Mouse (Mus musculus): ENCODE measurements around the gene Dip2c.

The Dip2c gene

DNA sequence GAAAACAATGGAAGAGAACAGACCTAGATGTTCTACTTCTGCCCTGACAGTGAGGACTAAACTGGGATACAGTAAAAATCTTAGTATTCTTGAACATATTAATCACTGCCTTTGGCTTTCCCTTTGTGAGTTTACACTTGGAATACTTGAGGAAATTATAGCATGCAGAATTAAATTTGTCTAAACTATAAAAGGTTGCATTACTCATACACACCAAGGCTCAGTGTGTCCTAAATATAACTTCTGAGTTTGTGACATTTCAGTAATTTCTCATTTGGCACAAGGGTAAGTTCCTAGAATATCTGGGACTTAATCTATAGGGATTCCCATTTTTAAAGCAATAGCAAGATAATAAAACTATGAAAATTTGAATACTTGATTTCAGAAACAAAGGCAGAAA lies 262.2 kb downstream of the Dip2c start:
- DNase-seq (ENCODE audit: low spot score): no peak

DNA sequence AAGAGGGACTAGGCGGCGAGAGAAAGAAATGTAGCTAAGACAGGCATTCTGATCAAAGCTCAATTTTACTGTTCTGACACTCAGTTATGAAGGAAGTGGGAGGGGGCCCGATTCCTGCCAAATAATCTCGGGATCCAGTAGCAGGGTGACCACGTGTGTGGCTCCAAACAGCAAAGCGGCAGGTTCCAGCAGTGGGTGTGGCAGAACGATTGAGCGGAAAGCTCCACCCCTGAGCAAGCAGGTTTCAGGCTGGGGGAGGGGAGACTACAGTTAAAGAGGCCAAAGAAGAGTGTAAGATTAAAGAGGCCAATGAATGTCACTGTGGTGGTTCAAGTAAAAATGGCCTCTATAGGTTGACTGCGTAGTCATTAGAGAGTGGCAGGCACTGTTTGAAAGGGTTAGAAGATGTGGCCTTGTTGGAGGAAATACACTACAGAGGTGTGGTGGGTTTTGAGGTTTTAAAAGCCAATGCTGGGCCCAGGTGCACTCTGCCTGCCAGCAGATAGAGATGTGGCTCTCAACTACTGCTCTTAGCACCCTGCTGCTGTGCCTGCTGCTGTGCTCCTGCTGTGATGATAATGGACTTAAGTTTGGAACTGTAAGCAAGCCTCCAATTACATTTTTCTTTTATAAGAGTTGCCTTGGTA lies 271.5 kb downstream of the Dip2c start:
- no peak for DNase-seq (ENCODE audit: low spot score)

DNA sequence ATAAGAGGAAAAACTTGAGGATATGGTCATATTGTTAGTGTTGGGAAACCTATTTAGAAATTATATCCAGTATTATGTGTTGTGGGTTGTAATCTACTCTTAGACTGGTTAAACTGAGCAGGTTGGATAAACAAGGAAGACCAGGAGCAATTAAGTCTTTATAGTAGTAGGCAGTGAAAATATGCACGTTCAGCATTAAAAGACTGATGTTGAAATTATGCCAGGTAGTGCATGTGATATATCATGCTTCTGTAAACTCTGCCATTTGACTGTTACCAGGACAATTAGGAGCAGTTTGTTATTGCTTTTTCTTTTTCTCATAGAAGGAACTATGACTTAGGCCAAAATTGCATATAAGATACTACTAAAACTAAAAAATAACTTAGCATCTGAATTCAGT lies 285.8 kb downstream of the Dip2c start:
- no peak for DNase-seq (ENCODE audit: low spot score)

DNA sequence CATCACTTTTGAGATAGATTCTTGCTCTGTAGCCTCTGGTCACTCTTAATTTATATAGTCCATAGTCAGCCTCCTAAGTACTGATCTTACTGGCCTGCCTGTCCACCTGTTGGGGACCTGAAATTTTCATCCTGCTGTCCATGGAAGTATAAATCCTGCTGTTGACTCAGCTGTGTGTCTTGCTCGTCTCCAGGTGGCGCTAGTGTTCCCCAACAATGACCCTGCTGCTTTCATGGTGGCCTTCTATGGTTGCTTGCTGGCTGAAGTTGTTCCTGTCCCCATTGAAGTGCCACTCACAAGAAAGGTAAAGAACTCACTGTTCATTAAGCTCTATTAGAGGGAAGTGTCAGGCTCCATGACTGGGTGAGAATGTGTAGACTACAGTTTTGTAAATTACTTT lies 286.6 kb downstream of the Dip2c start:
- DNase-seq (ENCODE audit: low spot score): peak; percentile 61

DNA sequence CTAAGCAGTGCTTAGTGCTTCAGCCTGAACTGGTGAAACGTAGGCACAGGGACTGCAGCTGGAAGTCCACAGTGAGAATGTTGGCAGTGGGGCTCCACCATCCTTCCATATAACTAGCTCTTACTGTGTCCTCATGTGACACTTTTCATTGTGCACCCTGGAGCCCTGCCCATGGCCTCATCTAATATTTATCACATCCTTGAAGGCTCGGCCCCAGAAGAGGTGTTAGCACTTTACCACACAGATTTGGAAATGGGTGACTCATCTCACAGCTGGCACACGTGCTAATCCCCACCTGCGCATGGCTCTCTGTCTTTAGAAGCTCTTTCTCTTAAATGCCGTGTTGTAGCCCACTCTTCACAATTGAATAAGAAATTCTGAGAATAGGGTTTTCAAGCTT lies 292.5 kb downstream of the Dip2c start:
- no peak for DNase-seq (ENCODE audit: low spot score)

DNA sequence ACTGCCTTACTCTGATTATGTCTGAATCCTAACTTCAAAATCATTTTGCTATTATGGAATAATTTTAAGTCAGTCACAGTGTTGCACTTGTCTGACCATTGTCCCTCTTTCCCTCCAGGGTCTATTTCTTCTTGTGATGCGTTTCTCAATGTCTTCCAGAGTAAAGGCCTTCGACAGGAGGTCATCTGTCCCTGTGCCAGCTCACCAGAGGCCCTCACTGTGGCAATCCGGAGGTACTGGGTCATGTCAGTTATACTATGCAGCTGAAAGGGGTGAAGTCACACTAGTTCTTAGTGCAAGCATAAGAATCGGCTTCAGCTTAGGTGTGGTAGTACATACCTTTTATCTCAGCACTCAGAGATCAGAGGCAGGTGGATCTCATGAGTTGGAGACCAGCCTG lies 300.4 kb downstream of the Dip2c start:
- peak; percentile 52 for DNase-seq (ENCODE audit: low spot score)

DNA sequence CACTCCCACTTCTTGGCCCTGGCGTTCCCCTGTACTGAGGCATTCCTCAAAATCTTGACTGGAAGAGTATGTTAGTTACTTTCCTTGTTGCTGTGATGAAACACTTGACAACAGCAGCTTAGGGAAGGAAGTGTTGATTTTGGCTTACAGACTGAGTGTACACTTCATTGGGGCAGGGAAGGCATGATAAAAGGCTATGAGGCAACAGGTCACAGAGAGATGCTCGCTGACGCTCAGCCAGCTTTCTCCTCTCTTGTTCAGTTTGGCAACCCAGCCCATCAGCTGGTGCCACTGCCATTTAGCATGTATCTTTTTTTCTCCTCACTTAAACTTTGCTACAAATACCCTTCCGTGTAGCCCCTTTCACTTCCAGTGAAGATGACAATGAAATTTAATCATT lies 302.1 kb downstream of the Dip2c start:
- peak; percentile 94 for DNase-seq (ENCODE audit: low spot score)

DNA sequence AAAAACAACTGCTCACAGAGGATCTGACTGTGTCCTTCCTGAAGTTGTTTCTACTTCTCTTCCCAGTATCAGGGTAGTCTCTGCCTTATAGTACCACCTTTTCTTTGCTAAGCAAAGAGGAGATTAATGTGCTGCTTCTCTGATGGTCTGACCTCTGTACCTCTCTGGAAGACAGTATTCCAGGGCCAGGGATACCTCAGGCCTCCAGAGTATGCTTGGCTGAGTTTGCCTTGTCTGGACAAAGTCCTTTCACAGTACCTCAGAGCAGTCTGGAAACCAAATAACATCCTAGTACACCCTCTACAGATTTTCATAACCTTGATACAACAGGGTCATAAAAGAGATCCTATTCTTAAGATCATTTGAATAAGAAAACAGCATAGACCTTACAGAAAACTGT lies 305.5 kb downstream of the Dip2c start:
- DNase-seq (ENCODE audit: low spot score): no peak

DNA sequence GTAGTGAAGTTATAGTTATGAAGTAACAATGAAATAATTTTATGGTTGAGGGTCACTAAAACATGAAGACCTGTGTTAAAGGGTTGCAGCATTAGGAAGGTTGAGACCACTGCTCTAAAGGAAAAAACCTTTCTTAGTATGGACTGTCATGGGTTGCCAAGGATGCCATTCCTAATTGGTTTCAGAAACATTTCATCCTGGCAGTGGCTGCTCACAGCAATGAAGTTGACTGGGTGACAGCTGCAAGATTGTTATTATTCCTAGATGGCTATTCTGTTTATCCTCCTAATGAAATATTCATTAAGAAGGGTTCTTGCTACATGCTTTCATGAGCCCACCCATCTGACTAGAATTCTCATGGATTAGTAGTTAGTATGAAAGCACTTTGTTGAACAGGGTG lies 307.3 kb downstream of the Dip2c start:
- DNase-seq (ENCODE audit: low spot score): no peak

DNA sequence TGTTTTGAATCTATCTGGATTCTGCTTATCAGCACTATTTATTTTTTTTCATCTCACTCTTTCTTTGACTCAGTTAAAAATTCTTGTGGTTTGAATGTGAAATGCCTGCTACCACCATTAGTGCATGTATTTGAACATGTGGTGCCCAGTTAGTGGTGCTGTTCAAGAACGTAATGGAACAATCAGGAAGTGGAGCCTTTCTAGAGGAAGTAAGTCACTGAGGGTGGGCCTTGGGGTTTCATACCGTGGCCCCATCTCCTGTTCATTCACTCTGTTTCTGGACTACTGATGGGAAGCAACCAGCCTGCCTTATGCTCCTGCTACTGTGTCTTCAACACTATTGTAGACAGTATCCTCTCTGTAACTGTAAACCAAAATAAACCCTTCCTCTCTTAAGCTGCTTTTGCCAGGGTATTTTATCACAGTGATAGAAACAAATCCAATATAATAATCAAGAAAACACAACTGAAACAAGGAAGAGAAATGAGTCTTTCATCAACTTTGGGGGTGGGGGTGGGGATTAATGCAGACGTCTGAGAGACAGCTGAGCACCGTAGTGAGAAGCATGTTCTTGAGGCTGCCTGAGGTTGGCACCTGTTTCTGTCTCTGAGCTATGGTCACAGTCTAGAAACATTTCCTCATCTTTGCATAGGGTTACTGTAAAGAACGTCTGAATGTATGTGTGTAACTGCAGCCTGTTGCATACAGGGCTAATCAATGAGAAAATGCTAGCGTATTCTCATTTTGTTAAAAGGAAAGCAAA lies 323.2 kb downstream of the Dip2c start:
- DNase-seq (ENCODE audit: low spot score): no peak

DNA sequence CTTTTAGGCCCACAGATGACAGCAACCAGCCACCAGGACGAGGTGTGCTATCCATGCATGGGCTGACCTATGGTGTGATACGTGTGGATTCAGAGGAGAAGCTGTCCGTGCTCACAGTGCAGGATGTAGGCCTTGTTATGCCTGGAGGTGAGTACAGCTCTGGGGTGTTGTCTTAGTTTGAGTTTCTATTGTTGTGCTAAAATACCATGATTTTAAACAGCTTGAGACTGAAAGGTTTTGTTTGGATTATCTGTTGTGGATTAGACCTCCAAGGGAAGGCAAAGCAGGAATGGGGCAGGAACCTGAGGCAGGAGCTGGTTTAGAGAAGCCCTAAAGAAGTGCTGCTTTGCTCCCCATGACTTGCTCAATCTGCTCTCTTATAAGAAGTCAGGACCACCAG lies 325.0 kb downstream of the Dip2c start:
- DNase-seq (ENCODE audit: low spot score): no peak

DNA sequence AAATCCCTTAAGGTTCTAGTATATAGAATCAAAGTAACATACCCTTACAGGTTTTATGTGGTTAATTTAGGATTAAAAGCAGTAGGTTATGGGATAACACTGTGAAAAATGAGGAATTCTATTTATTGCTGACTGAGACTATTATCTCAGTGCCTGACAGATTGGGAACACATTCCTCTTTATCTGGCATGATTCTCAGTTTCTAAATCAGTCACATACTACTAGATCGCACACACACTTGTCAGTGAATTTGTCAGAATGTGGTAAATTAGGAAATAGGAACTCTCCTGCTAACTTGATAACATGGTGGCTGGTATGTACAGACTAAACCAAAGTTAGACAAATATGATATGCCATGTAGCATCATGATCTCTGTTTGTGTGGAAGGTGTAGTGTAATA lies 334.9 kb downstream of the Dip2c start:
- DNase-seq (ENCODE audit: low spot score): no peak

DNA sequence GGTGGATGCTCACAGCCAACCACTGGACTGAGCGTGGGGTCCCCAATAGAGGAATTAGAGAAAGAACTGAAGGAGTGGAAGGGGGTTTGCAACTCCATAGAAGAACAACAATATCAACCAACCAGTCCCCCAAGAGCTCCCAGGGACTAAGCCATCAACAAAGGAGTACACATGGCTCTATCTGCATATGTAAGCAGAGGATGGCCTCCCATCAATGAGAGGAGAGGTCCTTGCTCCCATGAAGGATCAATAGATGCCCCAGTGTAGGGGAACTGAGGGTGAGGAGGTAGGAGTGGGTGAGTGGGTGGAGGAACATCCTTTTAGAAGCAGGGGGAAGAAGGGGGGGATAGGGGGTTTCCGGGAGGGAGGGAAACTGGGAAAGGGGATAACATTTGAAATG lies 356.4 kb downstream of the Dip2c start:
- DNase-seq (ENCODE audit: low spot score): no peak

DNA sequence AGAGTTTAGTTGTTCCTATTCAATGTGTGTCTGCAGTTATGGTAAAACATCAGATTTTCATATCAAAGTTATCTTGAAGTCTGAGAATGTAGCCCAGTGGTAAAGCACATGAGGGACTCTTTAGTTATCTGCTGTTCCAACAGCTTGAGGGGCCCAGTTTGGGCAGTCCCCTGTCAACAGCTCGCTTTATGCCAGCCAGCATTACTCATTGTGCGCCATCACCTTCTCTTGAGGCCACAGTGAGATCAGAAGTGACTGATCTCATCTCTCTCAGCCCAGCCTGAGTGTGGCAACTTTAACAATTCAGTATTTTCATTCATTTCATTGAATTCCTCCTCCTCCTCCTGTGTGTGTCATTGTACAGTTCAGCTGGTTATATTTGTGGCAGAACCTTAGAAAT lies 359.6 kb downstream of the Dip2c start:
- DNase-seq (ENCODE audit: low spot score): no peak

DNA sequence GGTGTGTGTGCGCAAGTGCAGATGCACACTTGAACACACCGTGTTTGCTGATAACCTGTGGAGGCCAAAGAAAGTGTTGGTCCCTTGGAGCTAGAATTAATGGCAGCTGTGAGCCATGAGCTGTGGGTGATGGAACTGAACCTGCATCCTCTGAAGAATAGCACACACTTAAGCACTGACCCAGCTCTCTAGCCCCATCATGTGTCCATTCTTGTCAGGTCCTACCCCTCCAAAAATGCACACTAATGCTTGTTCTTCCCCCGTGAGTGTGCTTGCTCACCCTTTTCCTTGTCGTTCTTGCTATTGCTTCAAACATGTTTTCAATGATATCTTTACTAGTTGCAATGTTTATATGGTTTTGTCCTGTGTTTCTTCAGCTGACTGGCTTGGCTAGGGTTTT lies 360.2 kb downstream of the Dip2c start:
- DNase-seq (ENCODE audit: low spot score): peak; percentile 69

DNA sequence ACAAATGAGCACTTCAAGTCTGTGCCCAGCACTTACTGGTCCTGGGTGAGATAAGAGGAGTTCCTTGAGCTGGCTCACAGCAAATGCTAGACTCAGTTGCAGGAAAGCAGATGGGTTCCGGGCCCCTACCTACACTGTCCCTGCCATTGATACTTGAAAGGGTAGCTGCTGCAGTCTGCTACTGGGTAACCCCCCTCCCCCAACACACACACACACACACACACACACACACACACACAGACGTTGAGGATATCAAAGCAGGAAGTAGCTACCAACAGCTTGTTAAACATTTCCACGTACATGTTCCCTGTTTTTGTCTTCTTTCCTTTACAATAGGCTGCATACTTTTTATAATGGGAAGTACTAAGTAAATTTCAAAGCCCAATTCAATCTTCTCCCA lies 361.6 kb downstream of the Dip2c start:
- no peak for DNase-seq (ENCODE audit: low spot score)

DNA sequence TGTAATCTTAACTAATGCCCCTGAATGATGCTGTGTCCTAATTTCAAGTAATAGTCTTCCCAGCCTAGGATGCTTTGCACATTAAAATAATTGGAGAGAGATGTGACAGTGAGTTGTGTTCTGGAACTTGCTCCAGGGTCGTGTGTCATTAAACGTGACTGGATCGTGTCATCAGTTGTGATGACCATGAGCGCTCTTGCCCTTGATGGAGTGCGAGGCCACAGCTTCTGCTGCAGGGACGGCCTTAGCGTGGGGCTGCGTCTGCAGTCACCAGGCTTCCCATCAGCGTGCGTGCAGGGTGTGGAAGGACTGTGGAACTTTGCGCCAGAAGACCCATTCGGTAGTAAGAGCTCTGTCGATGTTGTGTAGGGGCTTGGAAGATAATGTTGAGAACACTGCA lies 372.4 kb downstream of the Dip2c start:
- DNase-seq (ENCODE audit: low spot score): no peak

DNA sequence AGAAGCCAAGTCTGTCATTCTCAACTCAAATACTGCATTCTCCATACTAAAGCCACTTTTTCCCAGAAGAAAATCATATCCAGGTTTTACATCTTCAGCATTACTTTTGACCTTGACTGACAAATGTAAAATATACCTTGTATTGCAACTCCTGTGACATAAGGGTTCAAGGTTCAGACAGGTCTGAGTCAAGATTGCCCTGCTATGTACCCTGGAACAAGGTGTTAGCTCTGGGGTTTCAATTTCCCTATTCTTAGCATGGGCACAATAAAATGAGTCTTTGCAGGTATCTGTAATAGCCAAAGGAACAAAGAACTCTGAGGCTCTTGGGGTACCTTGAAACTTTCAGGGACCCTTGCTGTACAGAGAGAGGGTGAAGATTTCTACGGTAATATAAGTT lies 373.6 kb downstream of the Dip2c start:
- no peak for DNase-seq (ENCODE audit: low spot score)

DNA sequence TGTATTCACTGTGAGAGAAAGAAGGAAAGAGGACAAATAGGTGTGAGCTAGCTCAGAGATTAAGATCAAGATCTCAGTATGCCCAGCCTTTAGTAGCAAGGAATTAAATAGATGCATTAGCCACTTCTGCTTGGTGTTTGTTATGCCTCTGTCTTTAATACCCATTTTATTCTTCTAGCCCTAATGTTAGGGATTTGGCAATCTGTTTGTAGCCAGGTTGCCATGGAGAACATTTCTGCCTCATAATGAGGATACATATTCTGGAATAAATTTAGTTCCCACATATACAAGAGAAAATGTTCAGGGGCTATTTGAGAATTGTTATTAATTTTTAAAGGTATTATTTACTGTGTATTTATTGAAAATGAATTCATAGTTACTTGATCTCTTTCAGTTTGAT lies 374.3 kb downstream of the Dip2c start:
- no peak for DNase-seq (ENCODE audit: low spot score)

DNA sequence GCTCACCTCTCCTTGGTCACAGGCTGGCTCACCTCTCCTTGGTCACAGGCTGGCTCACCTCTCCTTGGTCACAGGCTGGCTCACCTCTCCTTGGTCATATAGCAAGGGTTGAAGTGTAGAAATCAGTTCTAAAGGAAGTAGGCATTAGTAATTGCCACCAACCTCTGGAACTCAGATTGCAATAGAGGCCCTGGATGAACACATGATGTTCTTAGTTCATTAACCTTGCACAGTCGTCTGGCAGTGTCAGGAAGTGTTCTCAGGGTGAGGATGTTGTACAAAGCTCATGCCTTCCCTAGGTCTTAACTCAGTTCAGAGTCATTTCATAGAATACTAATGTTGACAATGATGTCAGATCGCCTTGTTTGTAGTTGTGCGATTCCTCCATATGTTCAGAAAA lies 376.7 kb downstream of the Dip2c start:
- DNase-seq (ENCODE audit: low spot score): no peak

DNA sequence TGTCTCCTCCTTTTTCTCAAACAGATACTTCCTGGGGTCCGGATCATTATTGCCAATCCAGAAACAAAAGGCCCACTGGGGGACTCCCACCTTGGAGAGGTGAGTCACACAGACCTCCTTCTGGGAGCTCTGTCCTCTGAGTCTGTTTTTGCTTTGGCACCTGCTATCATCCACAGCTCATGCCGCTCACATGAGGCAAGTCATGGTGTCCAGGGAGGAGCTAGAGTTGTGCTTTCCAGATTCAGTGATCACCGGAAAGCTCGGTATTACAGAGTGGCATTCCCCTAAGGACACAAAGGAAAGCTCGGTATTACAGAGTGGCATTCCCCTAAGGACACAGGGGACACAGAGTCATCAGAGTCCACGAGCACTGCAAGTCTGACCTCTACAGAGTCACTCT lies 380.3 kb downstream of the Dip2c start:
- DNase-seq (ENCODE audit: low spot score): no peak

DNA sequence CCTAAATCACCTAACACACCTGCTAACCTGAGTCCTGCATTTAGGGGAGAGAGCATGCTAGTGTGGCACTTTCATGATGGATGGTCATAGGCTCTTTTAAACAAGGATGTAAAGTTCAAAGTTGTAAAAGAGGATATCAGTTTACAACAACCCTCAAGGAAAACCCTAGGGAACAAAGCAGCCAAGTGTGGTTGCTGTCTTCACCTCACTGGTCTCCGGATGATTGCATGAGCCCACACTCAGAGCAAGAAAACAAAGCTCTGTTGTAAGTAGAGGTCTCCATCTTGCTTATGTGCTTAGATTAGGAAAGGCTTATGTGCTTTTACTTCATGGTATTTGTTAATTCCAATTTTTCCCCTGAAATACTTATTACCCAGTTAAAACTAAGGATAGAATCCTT lies 384.4 kb downstream of the Dip2c start:
- no peak for DNase-seq (ENCODE audit: low spot score)

DNA sequence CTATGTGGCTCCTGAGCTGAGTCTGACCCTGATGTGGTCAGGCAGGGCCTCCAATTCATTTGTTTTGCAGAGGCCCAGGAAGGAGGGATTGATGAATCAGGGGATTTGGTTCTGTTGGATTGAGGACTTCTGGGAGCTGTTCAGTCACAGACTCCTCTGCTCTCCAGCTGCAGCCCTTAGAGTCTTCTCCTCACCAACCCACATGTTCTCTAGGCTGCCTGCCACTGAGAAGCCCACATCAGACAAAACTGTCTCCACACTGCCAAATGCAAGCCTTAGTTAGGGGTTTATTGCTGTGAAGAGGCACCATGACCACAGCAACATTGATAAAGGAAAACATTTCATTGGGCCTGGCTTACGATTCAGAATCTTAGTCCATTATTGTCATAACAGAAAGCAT lies 387.3 kb downstream of the Dip2c start:
- DNase-seq (ENCODE audit: low spot score): no peak

DNA sequence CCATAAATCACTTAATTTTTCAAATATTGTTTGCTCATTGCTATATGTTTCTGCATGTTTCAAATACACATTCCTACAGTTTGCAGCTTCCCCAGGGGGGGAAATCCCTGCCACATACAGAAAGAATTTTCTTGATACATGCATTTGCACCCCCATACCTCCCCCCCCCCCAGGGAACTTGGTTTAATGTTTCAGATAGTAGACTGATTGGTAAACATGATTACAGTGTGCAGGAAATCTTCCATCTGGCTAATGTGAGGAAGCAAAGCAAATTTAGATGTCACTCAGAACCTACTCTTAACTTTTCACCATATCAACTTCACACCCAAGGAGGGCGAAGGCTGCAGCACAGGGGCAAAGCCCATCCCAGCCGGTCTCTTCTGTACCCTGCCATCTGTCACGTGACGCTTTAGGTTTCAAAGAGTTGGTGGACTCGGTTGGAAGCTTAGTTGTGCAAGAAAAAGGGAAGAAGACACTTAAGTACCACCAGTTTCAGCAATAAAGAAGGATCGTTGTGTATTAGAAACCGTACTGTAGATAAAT lies 391.7 kb downstream of the Dip2c start:
- DNase-seq (ENCODE audit: low spot score): no peak

All from adipocyte (in vitro differentiated cells).